Mouse (Mus musculus): ENCODE measurements around the gene Acsf3.

Gene Acsf3

DNA sequence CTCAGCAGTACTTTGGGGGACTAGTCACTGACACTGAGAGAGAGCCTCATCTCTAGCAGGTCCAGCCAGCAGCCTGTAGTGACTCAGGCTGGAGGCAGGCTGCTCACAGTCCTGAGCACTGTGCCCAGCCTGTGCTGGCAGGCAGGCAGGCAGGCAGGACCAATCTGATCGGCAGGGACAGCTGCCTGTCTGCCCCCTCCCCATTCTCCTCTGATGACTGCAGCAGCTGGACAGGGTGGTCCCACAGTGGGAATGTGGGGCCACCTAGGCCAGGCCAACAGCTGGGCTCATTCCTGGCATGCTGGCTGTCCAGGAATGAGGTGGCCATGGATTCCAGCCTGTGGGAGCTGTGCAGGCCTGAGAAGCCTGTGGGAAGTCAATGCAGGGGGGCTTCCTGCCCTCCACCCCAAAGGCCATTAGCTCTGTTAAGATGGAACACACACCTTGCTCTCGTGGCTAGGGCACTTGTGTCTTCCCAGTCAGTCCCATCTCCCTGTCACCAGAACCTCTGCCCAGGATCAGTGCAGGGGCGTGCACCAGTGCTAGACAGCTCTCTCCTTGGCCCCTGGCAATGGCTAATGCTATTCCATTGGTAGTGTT is 75.5 kb downstream of the Acsf3 start:
- DNase-seq (ENCODE audit: low read depth, low spot score) = no peak

DNA sequence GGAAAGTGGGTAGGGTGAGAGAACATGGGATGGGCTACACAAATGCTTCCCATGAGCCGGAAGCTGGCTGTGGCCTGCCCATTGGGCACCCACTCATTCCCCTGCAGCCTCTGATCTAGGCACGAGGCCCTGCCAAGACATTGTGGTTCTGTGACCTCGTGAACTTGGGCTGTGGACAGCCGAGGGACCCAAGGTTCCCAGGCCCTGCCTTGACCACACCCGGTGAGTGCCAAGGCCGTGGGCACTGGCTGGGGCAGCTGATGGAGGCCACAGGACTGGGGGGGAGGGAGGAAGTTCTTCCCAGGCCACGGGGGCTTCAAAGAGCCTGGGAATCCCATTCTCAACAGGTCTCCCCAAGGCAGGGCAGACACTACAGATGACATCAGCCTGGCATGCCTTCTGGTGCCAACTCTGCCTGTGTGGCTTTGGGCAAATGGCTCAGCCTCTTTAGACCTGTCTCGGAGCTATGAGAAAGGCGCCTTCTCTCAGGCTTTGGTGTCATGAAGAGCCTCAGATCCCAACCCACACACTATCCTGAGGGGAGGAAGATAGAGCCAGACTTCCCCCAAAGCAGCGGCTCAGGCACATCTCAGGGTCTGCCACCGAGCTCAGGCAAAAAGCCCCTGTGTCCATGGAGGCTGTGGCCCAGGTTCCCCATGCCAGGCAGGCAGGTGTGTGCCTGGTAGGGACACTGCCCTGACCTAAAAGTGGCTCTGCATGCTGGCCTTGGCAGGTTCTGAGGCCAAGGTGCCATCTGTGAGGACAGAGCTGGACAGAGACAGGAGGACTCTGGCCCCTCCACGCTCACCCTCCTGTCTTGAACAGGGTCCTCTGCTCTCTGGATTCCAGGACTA is 76.6 kb downstream of the Acsf3 start:
- no peak for DNase-seq (ENCODE audit: low read depth, low spot score)

- no peak for DNase-seq (ENCODE audit: low read depth, low spot score)
Measured at GRCm38 (mm10) chr8:122852546-122852905, 77.2 kb downstream of the Acsf3 start.

GRCm38 (mm10) chr8:122853340-122853771 is 78.1 kb downstream of the Acsf3 start:
- DNase-seq (ENCODE audit: low read depth, low spot score) = no peak

- no peak for DNase-seq (ENCODE audit: low read depth, low spot score)
Measured at GRCm38 (mm10) chr8:122854388-122854787, 79.1 kb downstream of the Acsf3 start.

DNA sequence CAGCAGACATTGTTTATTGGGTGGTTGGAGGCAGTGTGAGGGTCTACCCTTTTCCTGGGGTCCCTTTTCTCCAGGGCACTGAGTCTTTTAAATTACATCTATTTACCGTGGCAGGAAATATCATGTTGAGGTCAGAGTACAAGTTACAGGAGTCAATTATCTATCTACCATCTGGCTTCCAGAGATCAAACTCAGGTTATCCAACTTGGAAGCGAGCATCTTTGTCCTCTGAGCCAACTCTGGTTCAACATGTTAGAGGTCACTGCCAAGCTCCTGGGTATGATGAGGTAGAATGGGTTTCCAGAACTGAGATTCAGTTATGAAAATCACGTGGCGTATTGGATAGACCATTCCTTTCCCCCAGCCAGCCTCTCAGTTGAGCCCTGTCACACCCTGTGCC is 79.8 kb downstream of the Acsf3 start:
- DNase-seq (ENCODE audit: low read depth, low spot score) = no peak

DNA sequence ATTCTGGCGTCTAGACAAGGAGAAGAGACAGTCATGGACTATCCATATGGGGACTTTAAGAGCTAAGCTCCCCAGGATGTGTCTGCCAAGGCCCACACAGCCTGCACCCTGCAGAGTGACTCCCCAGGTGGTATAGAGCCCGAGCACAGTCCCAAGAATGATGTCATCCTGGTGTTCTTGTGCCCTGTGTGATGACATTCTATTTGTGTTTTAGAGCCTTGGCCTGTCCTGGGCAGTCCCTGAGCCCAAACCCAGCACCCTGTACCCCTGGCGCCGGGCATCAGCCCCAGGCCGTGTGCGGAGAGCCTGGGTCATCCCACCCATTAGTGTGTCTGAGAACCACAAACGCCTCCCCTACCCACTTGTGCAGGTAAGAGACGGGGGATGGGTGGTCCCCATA is 81.0 kb downstream of the Acsf3 start:
- no peak for DNase-seq (ENCODE audit: low read depth, low spot score)

DNA sequence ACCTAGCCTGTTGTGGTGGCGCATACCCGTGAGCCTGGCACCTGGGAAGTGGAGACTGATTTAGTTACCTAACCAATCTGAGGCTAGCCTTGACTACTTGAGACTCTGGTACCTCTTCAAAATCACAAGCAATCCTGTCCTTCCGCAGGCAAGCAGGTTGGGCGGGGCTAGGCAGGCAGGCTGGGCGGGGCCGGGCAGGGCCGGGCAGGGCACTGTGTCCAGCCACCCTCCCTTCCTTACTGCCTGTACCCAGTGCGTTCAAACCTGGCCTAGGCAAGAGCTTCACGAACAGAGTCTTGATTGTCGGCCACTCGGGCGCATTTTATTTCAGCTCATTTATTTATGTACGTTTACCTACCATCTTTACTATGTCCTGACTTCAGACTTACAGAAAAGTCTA is 84.6 kb downstream of the Acsf3 start:
- DNase-seq (ENCODE audit: low read depth, low spot score) = no peak

- peak; percentile 41 for DNase-seq (ENCODE audit: low read depth, low spot score)
Measured at GRCm38 (mm10) chr8:122864719-122865129, 89.4 kb downstream of the Acsf3 start.

DNA sequence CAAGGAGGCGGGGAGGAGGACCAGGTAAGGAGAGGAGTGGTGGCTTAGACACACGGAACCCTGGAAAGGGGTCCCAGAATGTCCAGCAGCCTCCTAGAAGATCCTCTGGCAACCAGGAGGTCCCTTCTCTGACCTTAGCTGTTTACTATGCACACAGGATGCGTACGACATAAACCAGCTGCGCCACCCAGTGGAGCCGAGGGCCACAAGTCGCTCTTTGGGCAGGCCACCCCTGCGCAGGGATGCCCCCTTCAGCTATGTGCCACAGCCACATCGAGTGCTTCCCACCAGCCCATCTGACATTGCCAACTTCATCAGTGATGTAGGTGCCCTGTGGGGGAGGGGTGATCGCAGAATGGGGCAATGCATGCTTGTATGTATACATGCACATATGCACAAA is 90.2 kb downstream of the Acsf3 start:
- DNase-seq (ENCODE audit: low read depth, low spot score) = peak; percentile 59

- peak; percentile 55 for DNase-seq (ENCODE audit: low read depth, low spot score)
Measured at GRCm38 (mm10) chr8:122866231-122866630, 90.9 kb downstream of the Acsf3 start.
